Mouse (Mus musculus) MEL-GATA-1-ER (cell line): ENCODE data around the gene Cdt1.
A peak's percentile ranks its signal among the peaks of the same experiment; 100 is the strongest.

Source experiments
- DNase-seq: peaks from one replicate; pipeline ENCODE4 v3.0.0-alpha.2; 2012; ENCODE audit warnings: low read depth; ENCODE audit errors: extremely low read depth

Cdt1 gene

GRCm38 (mm10) chr8:122573577-122573976 is 5.8 kb downstream of the Cdt1 start:
- DNase-seq: no peak

DNA sequence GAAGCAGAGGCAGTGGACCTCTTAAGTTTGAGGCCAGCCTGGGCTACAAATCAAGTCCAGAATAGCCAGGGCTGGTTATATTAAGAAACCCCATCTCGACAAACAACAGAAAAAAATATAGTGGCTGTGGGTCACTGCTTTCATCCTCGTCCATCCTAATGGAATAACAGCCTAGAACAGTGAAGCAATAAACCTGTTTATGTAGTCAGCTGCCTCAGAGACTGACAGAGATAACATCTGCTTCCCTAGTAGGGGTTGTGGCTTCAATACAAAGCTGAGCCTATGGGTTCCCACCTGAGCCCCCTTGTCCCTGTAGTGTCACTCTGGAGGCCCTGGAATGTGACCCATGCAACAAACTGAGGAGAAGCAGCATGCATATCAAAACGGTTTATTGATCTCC is 6.4 kb downstream of the Cdt1 start:
- no peak for DNase-seq

DNA sequence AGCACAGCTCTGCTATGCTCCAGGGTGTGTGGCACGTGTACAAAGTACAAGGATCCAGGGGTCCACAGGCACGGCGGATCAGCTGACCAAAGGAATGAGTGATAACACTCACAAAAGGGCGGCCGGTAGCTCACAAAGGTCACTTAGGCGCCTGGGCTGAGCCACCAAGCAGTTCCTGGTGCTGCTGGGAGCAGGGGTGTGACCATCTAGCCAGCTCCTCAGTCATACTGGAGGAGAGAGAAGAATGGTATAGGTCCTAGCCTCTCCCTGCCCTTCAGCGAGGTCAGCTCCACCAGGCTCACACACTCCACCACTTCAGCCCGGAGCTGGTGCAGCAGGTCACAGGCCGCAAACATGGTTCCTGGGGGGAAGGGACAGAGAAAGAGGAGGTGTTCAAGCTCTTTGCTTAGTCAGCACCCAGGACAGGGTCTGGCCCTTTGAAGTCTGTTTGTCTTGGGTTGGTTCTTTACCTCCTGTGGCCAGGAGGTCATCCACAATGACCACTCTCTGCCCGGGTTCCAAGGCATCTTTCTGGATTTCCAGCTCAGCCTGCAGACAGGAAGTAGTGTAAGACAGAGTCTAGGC is 6.9 kb downstream of the Cdt1 start:
- DNase-seq: no peak

- no peak for DNase-seq
These were observed 7.5 kb downstream of the Cdt1 start for GRCm38 (mm10) chr8:122575286-122575685.

DNA sequence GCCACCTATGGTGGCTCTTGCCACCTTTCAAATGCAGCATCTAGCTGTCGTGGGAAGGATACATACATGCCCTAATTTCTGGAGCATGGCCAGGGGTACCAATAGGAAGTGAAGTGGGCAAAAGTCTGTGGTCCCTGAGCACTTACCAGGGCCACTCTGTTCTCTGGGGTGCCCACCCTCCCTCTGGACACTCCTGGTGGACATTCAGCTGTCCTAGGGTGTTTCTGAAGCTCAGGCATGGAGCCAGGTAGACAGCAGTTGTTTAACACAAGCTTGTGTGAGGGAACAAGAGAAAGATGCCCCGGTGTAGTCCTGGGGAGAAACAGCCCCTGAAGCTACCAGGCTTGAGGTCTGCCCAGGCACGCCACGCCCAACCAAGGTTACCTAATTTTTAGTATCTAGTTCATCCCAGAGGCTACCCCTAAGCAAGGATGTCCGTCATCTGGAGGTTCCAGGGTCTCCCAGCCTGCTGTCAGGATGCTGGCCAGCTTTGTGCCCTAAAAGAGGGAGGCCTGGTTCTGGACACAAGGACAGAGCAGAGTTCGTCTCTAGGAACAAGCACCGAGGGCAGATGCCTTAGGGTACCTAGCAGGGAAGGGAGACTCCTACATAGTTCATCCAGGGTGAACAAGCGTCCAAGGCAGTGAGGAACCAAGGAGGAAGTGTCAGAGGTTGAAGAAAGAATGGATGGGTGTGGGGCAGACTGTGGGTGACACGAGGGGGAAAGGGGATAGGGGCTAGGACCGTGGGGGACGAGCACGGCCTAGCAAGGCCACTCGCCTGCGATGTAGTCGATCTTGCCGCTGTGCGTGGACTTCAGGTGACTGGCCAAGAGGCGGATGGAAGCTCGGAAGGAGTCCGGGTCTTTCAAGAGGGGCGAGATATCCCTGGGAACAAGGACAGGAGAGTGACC is 8.2 kb downstream of the Cdt1 start:
- DNase-seq: no peak

DNA sequence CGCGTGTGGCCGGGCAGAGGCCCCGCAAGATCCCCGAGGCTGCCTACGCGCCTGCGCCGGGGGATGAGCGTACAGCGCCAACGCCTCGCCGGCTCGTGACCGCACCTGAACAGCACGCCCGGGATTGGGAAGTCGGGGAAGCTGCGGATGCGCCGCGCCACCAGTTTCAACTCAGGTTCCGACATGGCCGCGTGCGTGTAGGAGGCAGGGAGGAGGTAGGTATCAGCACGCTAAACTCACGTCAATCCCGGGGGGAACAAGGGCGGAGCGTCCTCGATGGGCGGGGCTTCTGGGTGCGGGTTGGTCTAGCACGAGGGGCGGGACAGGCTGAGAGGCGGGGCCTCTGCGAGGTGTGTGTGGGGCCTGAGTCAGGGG is 8.8 kb downstream of the Cdt1 start, which contains the start of gene Aprt:
Gene Aprt (minus strand): TSS at position 262 of the 375 bp plus-strand sequence.
- peak; percentile 64 for DNase-seq

- no peak for DNase-seq
These were observed 9.3 kb downstream of the Cdt1 start for GRCm38 (mm10) chr8:122577116-122577515.

DNA sequence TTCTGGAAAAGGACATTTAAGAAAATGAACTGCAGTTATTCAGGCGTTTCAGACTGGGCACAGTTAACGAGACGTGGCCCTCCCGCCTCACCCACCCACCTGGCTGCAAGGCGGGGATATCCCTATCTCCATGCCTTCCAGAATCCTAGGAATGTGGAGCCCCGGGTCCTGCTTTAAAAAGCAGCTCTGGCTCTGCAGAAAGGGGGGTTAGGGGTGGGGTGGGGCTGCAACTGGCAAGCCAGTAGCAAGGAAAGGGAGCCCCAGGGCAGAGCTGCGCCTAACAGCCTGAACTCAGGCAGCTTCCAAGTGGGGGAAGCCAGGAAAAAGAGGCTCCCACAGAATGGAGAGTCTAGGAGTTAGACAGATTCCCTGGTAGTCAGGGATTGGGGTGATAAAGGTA is 11.4 kb downstream of the Cdt1 start:
- DNase-seq: no peak

GRCm38 (mm10) chr8:122580926-122581325 is 13.1 kb downstream of the Cdt1 start:
- no peak for DNase-seq

DNA sequence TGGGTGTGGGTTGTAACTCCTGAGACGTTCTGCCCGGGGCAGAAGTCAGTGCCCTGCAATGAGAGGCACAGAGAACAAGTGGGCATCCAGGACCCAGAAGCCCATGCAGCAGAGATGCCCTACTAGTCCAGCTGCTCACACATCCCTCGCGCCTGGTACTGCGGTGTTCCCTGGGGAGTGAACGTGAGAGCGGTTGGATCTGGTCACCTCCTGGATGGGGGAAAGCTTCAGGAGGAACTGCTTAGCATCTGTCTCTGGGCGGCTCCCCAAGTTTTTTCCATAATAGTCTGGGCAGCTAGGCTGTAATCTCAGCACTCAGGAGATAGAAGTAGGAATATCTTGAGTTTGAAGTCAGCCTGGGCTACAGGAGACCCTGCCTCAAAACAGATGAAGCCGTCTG is 17.2 kb downstream of the Cdt1 start:
- no peak for DNase-seq

DNA sequence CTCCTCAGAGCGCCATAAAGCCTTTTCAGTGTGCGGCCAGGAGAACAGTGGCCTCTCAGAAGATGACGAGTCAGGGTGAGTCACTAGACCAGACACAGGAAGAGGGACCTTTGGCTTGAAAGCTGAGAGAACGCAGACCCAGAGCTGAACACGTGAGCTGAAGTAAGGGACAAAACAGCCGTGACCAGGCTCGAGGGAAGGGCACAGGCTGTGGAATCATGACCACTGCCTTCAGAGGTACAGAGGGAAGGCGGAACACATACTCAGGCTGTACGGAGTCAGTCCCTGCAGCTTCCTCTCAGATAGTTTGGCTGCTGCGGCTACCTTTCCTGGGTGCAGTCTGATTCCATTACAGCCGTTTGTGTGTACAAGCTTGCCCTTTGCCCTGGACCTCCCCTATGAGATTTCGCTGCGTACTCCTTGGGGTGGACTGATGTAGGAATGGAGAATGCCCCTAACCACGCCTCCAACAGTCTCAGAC is 17.6 kb downstream of the Cdt1 start:
- DNase-seq: no peak

GRCm38 (mm10) chr8:122586171-122586570 is 18.4 kb downstream of the Cdt1 start:
- DNase-seq: no peak

- DNase-seq: no peak
These were observed 18.9 kb downstream of the Cdt1 start for GRCm38 (mm10) chr8:122586749-122587148.

DNA sequence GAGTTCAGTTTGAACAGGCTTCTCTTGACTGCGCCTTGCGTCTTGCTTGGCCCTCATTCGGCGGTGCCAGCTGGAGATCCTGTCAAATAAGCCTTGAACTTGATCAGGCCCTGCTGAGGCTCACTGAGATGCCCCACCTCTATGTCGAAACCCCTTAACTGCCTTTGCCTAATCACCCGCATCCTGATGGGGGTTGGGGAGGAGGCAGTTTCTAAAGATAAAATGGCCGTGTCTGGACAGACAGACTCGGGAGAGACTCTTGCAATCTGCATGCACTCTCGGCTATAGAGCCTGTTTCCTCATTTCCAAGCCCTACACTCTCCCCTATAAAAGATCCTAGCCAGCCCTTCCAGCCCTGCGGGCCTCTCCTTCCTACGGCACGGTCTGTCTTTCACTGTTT is 25.4 kb downstream of the Cdt1 start:
- no peak for DNase-seq

GRCm38 (mm10) chr8:122593783-122594507 is 26.1 kb downstream of the Cdt1 start:
- DNase-seq: no peak

DNA sequence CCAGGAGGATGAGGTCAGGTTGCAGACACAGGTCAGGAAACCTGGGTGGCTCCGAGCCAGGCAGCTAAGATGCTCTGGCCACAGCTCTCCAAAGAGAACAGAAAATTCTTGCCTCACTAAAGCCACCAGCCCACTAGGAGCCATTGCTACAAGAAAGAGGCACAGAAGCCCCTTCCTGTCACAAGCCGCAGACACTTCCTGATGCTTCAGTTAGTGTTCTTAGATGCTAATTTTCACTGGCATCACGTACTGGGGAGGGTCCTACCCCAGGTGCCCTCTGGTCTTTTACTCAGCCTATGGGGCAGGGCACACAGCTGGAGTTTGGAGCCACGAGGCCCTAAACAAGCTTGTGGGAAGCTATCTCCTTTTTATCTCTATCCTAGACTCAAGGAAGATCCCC is 28.2 kb downstream of the Cdt1 start:
- no peak for DNase-seq

GRCm38 (mm10) chr8:122600666-122601065 is 32.9 kb downstream of the Cdt1 start:
- no peak for DNase-seq

DNA sequence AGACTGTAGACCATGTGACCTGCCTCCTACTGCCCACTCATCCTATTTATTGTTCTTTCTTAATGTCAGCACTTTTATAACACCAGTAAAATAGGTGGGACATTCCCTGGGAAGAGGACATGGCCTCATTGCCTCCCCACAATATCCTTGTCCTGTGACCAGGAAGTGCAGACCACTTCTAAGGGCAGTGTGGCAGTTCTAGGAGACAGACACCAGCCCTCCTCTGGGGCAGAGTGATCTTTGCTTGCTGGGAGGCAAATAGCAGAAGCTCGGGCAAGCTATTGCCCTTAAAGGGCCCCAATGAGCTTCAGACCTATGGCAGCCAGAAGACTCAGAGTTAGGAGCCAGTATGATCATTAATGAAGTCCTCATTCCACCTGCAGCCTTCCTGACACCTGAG is 36.8 kb downstream of the Cdt1 start:
- DNase-seq: no peak

GRCm38 (mm10) chr8:122605367-122605766 is 37.6 kb downstream of the Cdt1 start:
- no peak for DNase-seq

GRCm38 (mm10) chr8:122606810-122607209 is 39.0 kb downstream of the Cdt1 start:
- DNase-seq: no peak

- no peak for DNase-seq
These were observed 42.4 kb downstream of the Cdt1 start for GRCm38 (mm10) chr8:122610209-122610608.
